Mouse (Mus musculus) C2C12 (cell line): ENCODE results near the gene Gm614. TPM values are rescaled to one million over a fixed set of nuclear protein-coding genes. Genes with fewer than 3 reads are reported as not detected.

Source experiments
- H3K27me3 ChIP-seq: one replicate; pipeline ENCODE4 v1.6.1; 2011; ENCODE audit not compliant: control insufficient read depth, insufficient read depth, insufficient read length
- H3K36me3 ChIP-seq: one replicate; pipeline ENCODE4 v1.6.1; 2011; ENCODE audit not compliant: control insufficient read depth, insufficient read depth
- H3K4me3 ChIP-seq: one replicate; pipeline ENCODE4 v1.5.1; 2011; ENCODE audit warnings: mild to moderate bottlenecking, control low read depth; ENCODE audit not compliant: poor library complexity, insufficient read depth, severe bottlenecking
- H3K79me2 ChIP-seq: one replicate; pipeline ENCODE4 v1.6.1; 2011; ENCODE audit not compliant: control insufficient read depth, insufficient read depth
- H3K79me3 ChIP-seq: one replicate; pipeline ENCODE4 v1.6.1; 2011; ENCODE audit warnings: low read depth, control low read depth
- H3ac ChIP-seq: one replicate; pipeline ENCODE3; 2011; ENCODE audit warnings: low read depth; ENCODE audit not compliant: control insufficient read depth, insufficient read length
- CEBPB ChIP-seq: IDR thresholded peaks from one replicate; pipeline ENCODE4 v1.6.1; 2011; ENCODE audit warnings: low read depth, mild to moderate bottlenecking, control low read depth, moderate library complexity
- CTCF ChIP-seq: IDR thresholded peaks from one replicate; pipeline ENCODE4 v1.5.1; 2011; ENCODE audit not compliant: control insufficient read depth, insufficient read depth, insufficient read length
- FOSL1 ChIP-seq: IDR thresholded peaks from one replicate; pipeline ENCODE4 v1.8.0; 2011; ENCODE audit warnings: mild to moderate bottlenecking, low read length; ENCODE audit not compliant: poor library complexity, insufficient read depth, severe bottlenecking
- MAX ChIP-seq: IDR thresholded peaks from one replicate; pipeline ENCODE4 v1.6.1; 2011; ENCODE audit warnings: mild to moderate bottlenecking, control low read depth
- MYOD1 ChIP-seq: IDR thresholded peaks from one replicate; pipeline ENCODE4 v1.6.1; 2011; ENCODE audit warnings: low read depth; ENCODE audit not compliant: control insufficient read depth, insufficient read length
- MYOG ChIP-seq: IDR thresholded peaks from one replicate; pipeline ENCODE4 v1.6.1; 2011; ENCODE audit not compliant: control insufficient read depth, insufficient read length; ENCODE audit errors: extremely low read depth
- USF1 ChIP-seq: IDR thresholded peaks from one replicate; pipeline ENCODE4 v1.6.1; 2011; ENCODE audit warnings: low read depth, mild to moderate bottlenecking, control low read depth, moderate library complexity
- polyA plus RNA-seq: library from polyadenylated mRNA; unstranded; fragments of >200 nt; fragmentation: generic; extraction: Trizol; gene quantifications from one replicate; pipeline ENCODE4 v1.2.1, GENCODE M21; 2012; ENCODE audit warnings: missing spikeins

The Gm614 gene
- polyA plus RNA-seq, 1 experiment: not detected

DNA sequence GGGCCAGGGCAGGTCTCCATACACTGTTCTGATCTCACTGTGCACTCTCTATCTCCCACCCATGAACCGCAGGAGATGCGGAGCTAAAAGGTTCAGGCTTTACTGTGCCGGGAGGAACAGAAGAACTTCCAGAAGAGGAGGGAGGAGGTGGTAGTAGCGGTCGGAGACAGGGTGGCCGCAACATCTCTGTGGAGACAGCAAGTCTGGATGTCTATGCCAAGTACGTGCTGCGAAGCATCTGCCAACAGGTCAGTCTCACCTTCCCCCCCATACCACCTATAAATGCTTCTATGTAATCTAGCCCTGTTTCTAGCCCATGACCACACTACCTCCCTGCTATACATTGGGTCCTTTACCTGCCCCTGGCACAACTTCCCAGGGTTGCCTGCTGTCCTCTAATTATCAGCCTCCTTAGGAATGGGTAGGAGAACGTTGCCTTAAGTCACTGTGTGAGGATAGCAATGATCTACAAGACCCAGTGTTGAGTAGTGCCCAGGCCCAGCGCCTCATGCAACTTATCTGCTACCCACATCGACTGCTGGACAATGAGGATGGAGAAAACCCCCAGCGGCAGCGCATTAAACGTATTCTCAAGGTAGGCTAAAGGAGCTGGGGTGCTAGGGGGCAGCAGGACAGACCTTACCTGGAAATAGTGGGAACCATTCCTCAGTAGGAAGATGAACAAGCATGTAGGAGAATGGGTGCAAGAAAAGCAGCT is 22.3 kb upstream of the Gm614 start:
- no peak overlapping the region for H3ac ChIP-seq
- no peak overlapping the region for H3K4me3 ChIP-seq
- H3K36me3 ChIP-seq: peaks cover 22% of the 10 kb centered on the region
- no peaks in the 10 kb centered on the region for H3K79me2 ChIP-seq
- TF ChIP-seq MYOG: no peak
- TF ChIP-seq FOSL1: no peak
- TF ChIP-seq USF1: no peak
- no peak for TF ChIP-seq CTCF
- TF ChIP-seq CEBPB: no peak
- TF ChIP-seq MAX: no peak
- no peak for TF ChIP-seq MYOD1
- H3K79me3 ChIP-seq: no peaks in the 10 kb centered on the region
- H3K27me3 ChIP-seq: no peaks in the 10 kb centered on the region

DNA sequence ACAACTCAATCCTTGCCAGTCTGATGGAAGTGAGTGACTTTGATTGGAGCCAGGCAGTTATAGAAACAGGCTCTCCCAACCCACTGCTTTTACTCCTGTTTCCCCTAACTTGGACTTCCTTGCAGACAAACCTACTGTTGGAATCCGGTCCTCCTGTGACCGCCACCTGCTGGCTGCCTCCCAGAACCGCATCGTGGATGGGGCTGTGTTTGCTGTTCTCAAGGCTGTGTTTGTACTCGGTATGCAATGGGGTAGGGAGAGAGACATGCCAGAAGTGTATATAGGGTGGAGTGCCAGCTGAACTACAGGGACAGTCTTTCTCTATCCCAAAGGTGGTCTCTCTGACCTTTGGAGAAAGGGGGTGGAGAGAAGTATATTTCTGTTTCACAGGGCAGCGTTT is 21.7 kb upstream of the Gm614 start:
- H3K36me3 ChIP-seq: peaks cover 26% of the 10 kb centered on the region
- TF ChIP-seq MAX (no peak), CEBPB (no peak), CTCF (peak; percentile 51)
- no peak overlapping the region for H3K4me3 ChIP-seq
- no peak overlapping the region for H3ac ChIP-seq
- H3K79me3 ChIP-seq: no peaks in the 10 kb centered on the region
- no peaks in the 10 kb centered on the region for H3K79me2 ChIP-seq
- H3K27me3 ChIP-seq: no peaks in the 10 kb centered on the region

DNA sequence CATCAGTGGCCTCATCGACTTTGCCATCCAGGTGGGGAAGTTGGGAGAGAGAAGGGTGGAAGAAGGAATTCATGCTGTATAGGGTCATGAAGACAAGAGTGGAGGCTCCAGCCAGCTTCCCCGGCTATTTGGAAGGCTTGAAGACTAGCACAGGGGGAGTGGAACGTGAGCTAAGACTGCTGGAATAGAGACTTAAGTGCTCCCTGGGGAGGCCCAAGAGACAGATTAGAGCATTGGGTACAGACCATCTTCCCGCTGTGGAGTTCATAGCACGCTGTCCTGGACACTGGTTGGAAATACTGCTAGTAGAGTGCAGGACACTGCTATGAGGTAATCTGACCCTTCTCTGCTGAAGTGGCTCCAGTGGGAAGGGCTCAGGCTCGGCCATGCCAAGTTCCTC is 19.0 kb upstream of the Gm614 start:
- Histone ChIP-seq H3K79me2 (no peaks in the 10 kb centered on the region), H3ac (no peak overlapping the region), H3K36me3 (peaks cover 28% of the 10 kb centered on the region), H3K4me3 (no peak overlapping the region), H3K79me3 (no peaks in the 10 kb centered on the region), H3K27me3 (no peaks in the 10 kb centered on the region)
- TF ChIP-seq MYOG (no peak), CTCF (no peak), MYOD1 (no peak), MAX (no peak), FOSL1 (no peak), CEBPB (no peak), USF1 (no peak)

DNA sequence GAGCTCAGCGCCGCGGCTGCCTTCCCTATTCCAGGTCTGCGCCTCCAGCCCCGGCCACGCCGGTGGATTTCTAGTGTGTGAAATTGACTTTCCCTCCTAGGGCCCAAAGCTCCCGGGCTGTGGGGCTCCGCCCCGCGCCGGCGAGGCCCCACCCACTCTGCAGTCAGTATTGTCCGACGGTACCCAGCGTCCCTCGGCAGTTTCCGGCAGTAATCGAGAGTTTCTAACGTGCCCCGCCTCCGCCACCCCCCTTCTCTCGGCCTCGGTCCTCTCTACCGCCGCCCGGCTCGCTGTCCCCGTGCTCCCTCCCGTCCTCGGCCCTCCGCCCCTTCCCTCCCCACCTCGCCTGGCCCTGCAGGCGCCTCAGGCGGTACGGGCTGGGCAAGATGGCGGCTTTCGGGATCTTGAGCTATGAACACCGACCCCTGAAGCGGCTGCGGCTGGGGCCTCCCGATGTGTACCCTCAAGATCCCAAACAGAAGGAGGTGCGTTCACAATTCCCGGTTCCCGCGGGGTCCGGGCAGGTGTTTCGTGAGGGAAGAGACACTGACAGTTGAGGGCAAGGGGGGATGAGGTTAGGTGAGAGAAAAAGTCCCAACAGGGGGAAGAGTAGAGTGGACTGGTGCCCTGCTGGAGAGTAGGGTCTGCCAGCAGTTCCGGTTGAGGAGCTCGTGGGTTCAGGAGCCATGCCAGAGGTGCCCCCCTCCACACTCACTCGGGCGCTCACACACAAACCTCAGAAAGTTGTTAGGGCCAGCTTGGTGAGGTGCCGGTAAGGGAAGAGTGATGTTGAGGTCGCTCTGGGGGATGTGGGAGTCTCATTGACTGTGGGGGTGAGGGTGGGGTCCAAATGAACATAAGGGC is 10.3 kb upstream of the Gm614 start, which contains the start of gene Med12:
Gene Med12 (plus strand): TSS at position 156 of the 864 bp plus-strand sequence.
- TF ChIP-seq CEBPB (no peak), CTCF (no peak), MAX (peak; percentile 26)
- Histone ChIP-seq H3K27me3 (no peaks in the 10 kb centered on the region), H3K4me3 (peak within 1 kb of the TSS; percentile 40), H3K79me2 (peaks cover 10% of the 10 kb centered on the region), H3ac (peak within 1 kb of the TSS; percentile 58), H3K79me3 (peaks cover 1% of the 10 kb centered on the region), H3K36me3 (peaks cover 12% of the 10 kb centered on the region)

GRCm38 (mm10) chrX:101273410-101273809 is 9.6 kb upstream of the Gm614 start:
- no peaks in the 10 kb centered on the region for H3K27me3 ChIP-seq
- TF ChIP-seq CEBPB (no peak), FOSL1 (no peak), CTCF (no peak), MYOG (no peak), MAX (no peak), USF1 (no peak), MYOD1 (no peak)

More at GRCm38 (mm10) chrX:101273410-101273809, 9.6 kb upstream of the Gm614 start:
- H3K79me2 ChIP-seq: peaks cover 10% of the 10 kb centered on the region
- H3ac ChIP-seq: peak overlapping the region; percentile 14
- peak overlapping the region; percentile 40 for H3K4me3 ChIP-seq
- H3K79me3 ChIP-seq: peaks cover 1% of the 10 kb centered on the region
- peaks cover 12% of the 10 kb centered on the region for H3K36me3 ChIP-seq
